Mouse (Mus musculus): ENCODE measurements around the gene Gmds.

GRCm38 (mm10) chr13:32024822-32025221 is 313.7 kb downstream of the Gmds start:
- no peak for TF ChIP-seq POLR2A (IDR thresholded peaks at IDR 0.05; ENCODE audit: insufficient read depth, low read length)
- no peak for TF ChIP-seq CTCF (IDR thresholded peaks at IDR 0.05; ENCODE audit: low read depth, low read length)
- TF ChIP-seq EP300 (IDR thresholded peaks at IDR 0.05; ENCODE audit: insufficient read depth, low read depth, low read length) = no peak

All from ES-Bruce4 (cell line).